Mouse (Mus musculus) stomach, embryonic 16.5 days (tissue): ENCODE measurements around the gene Whamm. TPM values are rescaled to one million over a fixed set of nuclear protein-coding genes. Genes with fewer than 3 reads are reported as not detected.

Source experiments
- ATAC-seq: fragments of 200-750 bp; cut with Nextera tagmentation; 2 replicates; pipeline ENCODE4 v1.8.0; 2017; ENCODE audit warnings: moderate number of reproducible peaks, moderate TSS enrichment; ENCODE audit not compliant: insufficient read depth, low FRiP score
- H3K27ac ChIP-seq: fragments of 300-500 bp; sonication (generic); 2 replicates; pipeline ENCODE4 v1.5.1; 2014; ENCODE audit warnings: low read length
- H3K27me3 ChIP-seq: fragments of 300-500 bp; sonication (generic); 2 replicates; pipeline ENCODE4 v1.6.1; 2014; ENCODE audit warnings: low read length, control low read depth, mixed read lengths; ENCODE audit not compliant: control insufficient read depth, insufficient read depth
- H3K36me3 ChIP-seq: fragments of 300-500 bp; sonication (generic); 2 replicates; pipeline ENCODE4 v1.6.1; 2014; ENCODE audit warnings: low read length; ENCODE audit not compliant: control insufficient read depth, insufficient read depth
- H3K4me1 ChIP-seq: fragments of 300-500 bp; sonication (generic); 2 replicates; pipeline ENCODE4 v1.6.1; 2014; ENCODE audit warnings: low read length, control low read depth, mixed read lengths; ENCODE audit not compliant: control insufficient read depth, insufficient read depth
- H3K4me2 ChIP-seq: fragments of 300-500 bp; sonication (generic); 2 replicates; pipeline ENCODE4 v1.6.1; 2014; ENCODE audit warnings: low read depth, low read length, mixed read lengths
- H3K4me3 ChIP-seq: fragments of 300-500 bp; sonication (generic); replicated peaks from 2 replicates; pipeline ENCODE4 v1.5.1; 2014; ENCODE audit warnings: mild to moderate bottlenecking, low read length
- H3K9ac ChIP-seq: fragments of 300-500 bp; sonication (generic); 2 replicates; pipeline ENCODE4 v1.6.1; 2014; ENCODE audit warnings: low read length
- H3K9me3 ChIP-seq: fragments of 300-500 bp; sonication (generic); replicated peaks from 2 replicates; pipeline ENCODE4 v1.6.1; 2016; ENCODE audit warnings: low read length, control low read depth; ENCODE audit not compliant: control insufficient read depth
- WGBS: fragments of 180-500 bp; shearing (Covaris S2); extraction: QIAGEN DNeasy Blood & Tissue Kit; methylation state at CpG from one replicate; pipeline ENCODE4 v1.1.7; 2014; 5-methylcytosine and 5-hydroxymethylcytosine counted together
- polyA plus RNA-seq: library from polyadenylated mRNA; unstranded; fragments of >200 nt; fragmentation: Nextera tagmentation; extraction: Ambion mirVana; gene quantifications from 2 replicates; pipeline ENCODE4 v1.2.1, GENCODE M21; 2015

Gene Whamm
- polyA plus RNA-seq, 1 experiment from 2014 or later: 1.4 TPM

DNA sequence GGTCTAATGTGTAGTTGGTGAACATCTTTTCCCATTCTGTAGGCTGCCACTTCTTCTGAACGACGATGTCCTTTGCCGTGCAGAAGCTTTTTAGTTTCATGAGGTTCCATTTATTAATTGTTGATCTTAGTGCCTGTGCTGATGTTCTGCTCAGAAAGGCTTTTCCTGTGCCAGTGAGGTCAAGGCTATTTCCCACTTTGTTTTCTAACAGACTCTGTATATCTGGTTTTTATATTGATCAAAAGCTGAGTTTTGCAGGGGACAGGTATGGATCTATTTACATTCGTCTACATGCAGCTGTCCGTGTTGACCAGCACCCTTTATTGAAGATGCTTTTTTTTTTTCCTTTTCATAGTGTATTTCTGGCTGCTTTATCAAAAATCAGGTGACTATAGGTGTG, 8.2 kb downstream of the Whamm start:
- Histone ChIP-seq H3K9ac (no peak overlapping the region), H3K4me2 (no peak overlapping the region), H3K4me1 (no peaks in the 10 kb centered on the region), H3K27ac (no peak overlapping the region), H3K36me3 (peaks cover 2% of the 10 kb centered on the region; the same call in 1 of the 2 replicates), H3K4me3 (no peak overlapping the region), H3K9me3 (no peaks in the 10 kb centered on the region), H3K27me3 (no peaks in the 10 kb centered on the region)
- no peak for ATAC-seq
- 91% methylated on average over 5 of the region's 5 CpGs for WGBS

- Histone ChIP-seq H3K4me3 (no peak overlapping the region), H3K9me3 (no peaks in the 10 kb centered on the region), H3K4me2 (no peak overlapping the region), H3K9ac (no peak overlapping the region), H3K4me1 (no peaks in the 10 kb centered on the region), H3K36me3 (peaks cover 21% of the 10 kb centered on the region), H3K27ac (no peak overlapping the region), H3K27me3 (no peaks in the 10 kb centered on the region)
- WGBS: 66% methylated on average over 3 of the region's 3 CpGs
- no peak for ATAC-seq
Observed at GRCm38 (mm10) chr7:81583512-81583911, 12.4 kb downstream of the Whamm start.

DNA sequence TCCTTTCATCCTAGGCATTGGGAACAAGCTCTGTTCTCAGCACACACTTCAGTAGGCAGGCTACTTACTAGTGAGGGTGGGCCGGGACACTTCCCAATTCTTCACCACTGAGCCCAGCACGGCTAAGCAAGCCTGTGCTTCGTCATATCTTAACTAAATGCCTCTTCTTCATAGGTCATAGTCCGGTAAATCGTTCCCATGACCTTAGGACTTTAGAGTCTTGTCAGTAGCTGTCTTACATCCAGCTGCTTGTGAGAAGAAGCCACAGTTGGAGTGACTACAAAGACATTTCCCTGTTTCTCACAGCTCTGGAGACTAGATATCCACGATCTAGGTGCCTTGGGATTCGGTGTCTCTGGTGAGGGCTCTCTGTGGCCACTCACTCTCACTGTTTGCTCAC, 14.3 kb downstream of the Whamm start:
- no peak overlapping the region for H3K4me3 ChIP-seq
- no peaks in the 10 kb centered on the region for H3K4me1 ChIP-seq
- H3K36me3 ChIP-seq: peaks cover 21% of the 10 kb centered on the region
- H3K9me3 ChIP-seq: no peaks in the 10 kb centered on the region
- H3K9ac ChIP-seq: no peak overlapping the region
- WGBS: 86% methylated on average over 7 of the region's 7 CpGs
- ATAC-seq: no peak
- no peak overlapping the region for H3K27ac ChIP-seq
- H3K27me3 ChIP-seq: no peaks in the 10 kb centered on the region
- H3K4me2 ChIP-seq: no peak overlapping the region

GRCm38 (mm10) chr7:81587238-81587637, 16.2 kb downstream of the Whamm start:
- no peak overlapping the region for H3K9ac ChIP-seq
- H3K36me3 ChIP-seq: peaks cover 21% of the 10 kb centered on the region
- WGBS: 72% methylated on average over 4 of the region's 4 CpGs
- H3K4me2 ChIP-seq: no peak overlapping the region
- H3K27ac ChIP-seq: no peak overlapping the region
- ATAC-seq: no peak
- no peaks in the 10 kb centered on the region for H3K27me3 ChIP-seq
- no peak overlapping the region for H3K4me3 ChIP-seq
- no peaks in the 10 kb centered on the region for H3K9me3 ChIP-seq
- no peaks in the 10 kb centered on the region for H3K4me1 ChIP-seq

DNA sequence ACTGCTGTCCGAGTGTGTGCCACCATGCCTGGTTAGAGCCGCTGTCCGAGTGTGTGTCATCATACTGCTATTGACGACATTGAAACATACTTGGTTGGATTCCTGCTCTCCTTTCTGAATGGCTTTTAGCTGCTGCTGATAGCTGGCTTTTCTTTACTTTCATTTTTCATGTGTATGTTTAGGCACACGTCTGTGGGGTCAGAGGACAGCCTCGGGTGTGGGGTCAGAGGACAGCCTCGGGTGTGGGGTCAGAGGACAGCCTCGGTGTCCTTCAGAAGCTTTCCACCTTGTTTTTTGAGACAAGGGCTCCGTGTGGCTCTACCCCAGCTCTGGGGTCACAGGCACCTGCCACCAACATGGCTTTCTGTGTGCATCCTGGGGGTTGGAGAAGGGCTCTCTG, 21.6 kb downstream of the Whamm start:
- no peak overlapping the region for H3K4me3 ChIP-seq
- ATAC-seq: no peak
- H3K9ac ChIP-seq: no peak overlapping the region
- no peak overlapping the region for H3K4me2 ChIP-seq
- no peaks in the 10 kb centered on the region for H3K4me1 ChIP-seq
- H3K36me3 ChIP-seq: peaks cover 8% of the 10 kb centered on the region; the same call in 1 of the 2 replicates
- H3K27me3 ChIP-seq: no peaks in the 10 kb centered on the region
- no peak overlapping the region for H3K27ac ChIP-seq
- H3K9me3 ChIP-seq: no peaks in the 10 kb centered on the region
- 74% methylated on average over 9 of the region's 9 CpGs for WGBS

DNA sequence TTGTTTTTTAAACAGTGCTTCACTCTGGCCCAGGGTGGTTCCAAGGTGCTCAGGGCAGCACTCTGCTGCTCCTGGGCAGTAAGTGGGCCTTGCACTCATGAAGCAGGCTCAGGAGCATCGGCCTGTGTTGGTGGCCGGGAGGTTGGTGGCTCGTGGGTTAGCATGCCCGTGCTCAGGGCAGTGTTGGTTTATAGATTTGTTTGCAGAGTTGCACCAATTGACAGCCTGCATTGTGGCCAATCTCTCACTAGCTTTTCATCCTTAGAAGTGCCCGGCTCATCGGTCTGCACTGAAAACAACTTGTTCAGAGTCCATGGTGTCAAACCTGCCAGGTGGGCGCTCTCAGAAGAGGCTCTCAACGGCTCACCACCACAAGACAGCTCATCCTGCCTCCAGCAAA, 22.3 kb downstream of the Whamm start:
- H3K4me1 ChIP-seq: no peaks in the 10 kb centered on the region
- 84% methylated on average over 8 of the region's 8 CpGs for WGBS
- no peaks in the 10 kb centered on the region for H3K9me3 ChIP-seq
- no peak overlapping the region for H3K4me2 ChIP-seq
- peaks cover 12% of the 10 kb centered on the region; the same call in 1 of the 2 replicates for H3K36me3 ChIP-seq
- no peaks in the 10 kb centered on the region for H3K27me3 ChIP-seq
- H3K4me3 ChIP-seq: no peak overlapping the region
- no peak for ATAC-seq
- no peak overlapping the region for H3K9ac ChIP-seq
- no peak overlapping the region for H3K27ac ChIP-seq

GRCm38 (mm10) chr7:81595056-81595455, 24.0 kb downstream of the Whamm start:
- H3K4me1 ChIP-seq: no peaks in the 10 kb centered on the region
- H3K4me3 ChIP-seq: no peak overlapping the region
- no peak overlapping the region for H3K27ac ChIP-seq
- H3K27me3 ChIP-seq: no peaks in the 10 kb centered on the region
- no peaks in the 10 kb centered on the region for H3K9me3 ChIP-seq
- no peak overlapping the region for H3K9ac ChIP-seq
- no peak for ATAC-seq
- WGBS: 79% methylated on average over 5 of the region's 5 CpGs
- peaks cover 9% of the 10 kb centered on the region; the same call in 1 of the 2 replicates for H3K36me3 ChIP-seq
- H3K4me2 ChIP-seq: no peak overlapping the region

DNA sequence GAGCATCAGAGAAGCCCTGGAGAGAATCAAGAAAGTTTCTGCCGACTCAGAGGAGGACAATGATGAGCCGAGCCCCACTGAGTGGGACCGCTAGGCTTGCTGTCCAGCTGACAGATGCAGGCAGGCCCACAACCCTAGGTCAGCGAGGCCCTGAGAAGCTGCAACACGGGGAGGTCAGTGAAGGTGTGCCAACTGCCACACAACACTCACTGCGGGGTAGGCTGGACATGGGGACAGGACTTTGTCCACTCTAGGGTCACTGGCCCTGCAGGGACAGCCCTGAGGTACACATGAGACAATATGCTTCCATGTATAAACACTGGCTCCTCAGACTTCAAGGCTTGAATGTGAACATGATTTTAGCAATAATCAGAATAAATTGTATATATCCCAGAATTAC, 25.0 kb downstream of the Whamm start:
- H3K4me1 ChIP-seq: no peaks in the 10 kb centered on the region
- no peak overlapping the region for H3K4me2 ChIP-seq
- no peak for ATAC-seq
- no peak overlapping the region for H3K27ac ChIP-seq
- no peaks in the 10 kb centered on the region for H3K9me3 ChIP-seq
- no peak overlapping the region for H3K4me3 ChIP-seq
- H3K27me3 ChIP-seq: no peaks in the 10 kb centered on the region
- peaks cover 9% of the 10 kb centered on the region; the same call in 1 of the 2 replicates for H3K36me3 ChIP-seq
- WGBS: 85% methylated on average over 6 of the region's 6 CpGs
- H3K9ac ChIP-seq: no peak overlapping the region

DNA sequence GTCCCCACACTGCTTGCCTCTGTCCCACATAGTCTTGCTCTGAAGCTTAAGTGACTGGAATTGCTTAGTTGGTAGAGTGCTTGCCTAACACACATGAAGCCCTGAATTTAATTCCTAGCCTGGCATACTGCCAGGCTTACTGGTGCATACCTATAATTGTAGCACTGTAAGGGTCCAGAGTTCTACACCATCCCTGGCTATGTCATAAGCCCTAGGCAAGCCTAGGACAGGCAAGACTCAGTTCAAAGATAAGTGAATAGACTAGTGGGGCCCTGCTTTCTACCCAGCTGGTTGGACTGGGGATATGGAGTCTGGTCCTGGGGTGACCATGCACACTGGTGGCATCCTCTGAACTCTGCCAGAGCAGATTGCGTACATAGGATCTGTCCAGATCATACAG, 26.6 kb downstream of the Whamm start:
- Histone ChIP-seq H3K4me1 (no peaks in the 10 kb centered on the region), H3K36me3 (peaks cover 9% of the 10 kb centered on the region; the same call in 1 of the 2 replicates), H3K9me3 (no peaks in the 10 kb centered on the region)

More for the DNA sequence above, 26.6 kb downstream of the Whamm start:
- Histone ChIP-seq H3K4me3 (no peak overlapping the region), H3K27ac (no peak overlapping the region), H3K27me3 (no peaks in the 10 kb centered on the region), H3K4me2 (no peak overlapping the region), H3K9ac (no peak overlapping the region)
- WGBS: 100% methylated on average over 1 of the region's 1 CpGs
- peak; percentile 29; the same call in 1 of the 2 replicates for ATAC-seq
